Mouse (Mus musculus) MEL (cell line): ENCODE results near the gene Picalm. TPM values are rescaled to one million over a fixed set of nuclear protein-coding genes. Genes with fewer than 3 reads are reported as not detected.

Experiments
- DNase-seq: peaks from one replicate; pipeline ENCODE4 v3.0.0; 2011; ENCODE audit warnings: low read depth, low spot score
- H3K27ac ChIP-seq: 2 replicates; pipeline ENCODE4 v1.5.1; 2012; ENCODE audit warnings: low read depth, mild to moderate bottlenecking, control low read depth, low read length, moderate library complexity; ENCODE audit not compliant: control insufficient read depth
- H3K27me3 ChIP-seq, 2 experiments: fragments of 150-350 bp in 1 of 2; sonication (generic) in 1 of 2; 2 replicates each; pipeline ENCODE4 v1.6.1; 2012; ENCODE audit warnings: low read length in 2 of 2, mild to moderate bottlenecking in 2 of 2, improper control_type of control experiment in 1 of 2, moderate library complexity in 1 of 2; ENCODE audit not compliant: insufficient read depth in 2 of 2, control insufficient read depth in 1 of 2
- H3K36me3 ChIP-seq, 2 experiments: 2 replicates each; pipeline ENCODE4 v1.6.1; 2012 to 2014; ENCODE audit warnings: low read length in 2 of 2, improper control_type of control experiment in 1 of 2, inconsistent platforms in 1 of 2, mild to moderate bottlenecking in 1 of 2; ENCODE audit not compliant: insufficient read depth in 2 of 2, control insufficient read depth in 1 of 2
- H3K4me1 ChIP-seq, 2 experiments: fragments of 150-350 bp in 1 of 2; sonication (generic) in 1 of 2; 2 replicates each; pipeline ENCODE4 v1.6.1; 2012; ENCODE audit warnings: low read length in 2 of 2, improper control_type of control experiment in 1 of 2, mild to moderate bottlenecking in 1 of 2; ENCODE audit not compliant: insufficient read depth in 2 of 2, control insufficient read depth in 1 of 2
- H3K4me3 ChIP-seq, 2 experiments: fragments of 150-350 bp in 1 of 2; sonication (generic) in 1 of 2; 2 replicates each; pipeline ENCODE4 v1.5.1; 2012; ENCODE audit warnings: low read depth in 2 of 2, low read length in 2 of 2, mild to moderate bottlenecking in 2 of 2, moderate library complexity in 2 of 2, control low read depth in 1 of 2, improper control_type of control experiment in 1 of 2; ENCODE audit not compliant: control insufficient read depth in 1 of 2, insufficient read depth in 1 of 2
- H3K79me2 ChIP-seq: 2 replicates; pipeline ENCODE4 v1.6.1; 2012; ENCODE audit warnings: mild to moderate bottlenecking, low read length, moderate library complexity; ENCODE audit not compliant: control insufficient read depth, poor library complexity, insufficient read depth
- H3K9ac ChIP-seq: 2 replicates; pipeline ENCODE4 v1.6.1; 2012; ENCODE audit warnings: low read depth, mild to moderate bottlenecking, control low read depth, low read length, moderate library complexity; ENCODE audit not compliant: control insufficient read depth, poor library complexity, severe bottlenecking
- H3K9me3 ChIP-seq: fragments of 150-350 bp; sonication (generic); replicated peaks from 2 replicates; pipeline ENCODE4 v1.6.1; 2012; ENCODE audit warnings: mild to moderate bottlenecking, low read length, improper control_type of control experiment, moderate library complexity; ENCODE audit not compliant: insufficient read depth
- E2F4 ChIP-seq: IDR thresholded peaks from 2 replicates; pipeline ENCODE4 v1.6.1; 2011; ENCODE audit warnings: low read depth, low read length, improper control_type of control experiment, borderline replicate concordance
- EP300 ChIP-seq, 2 experiments: IDR thresholded peaks; 2 replicates each; pipeline ENCODE4 v1.6.1; 2011; ENCODE audit warnings: improper control_type of control experiment in 2 of 2, low read length in 2 of 2, low read depth in 1 of 2, mild to moderate bottlenecking in 1 of 2
- HCFC1 ChIP-seq: IDR thresholded peaks from 2 replicates; pipeline ENCODE4 v1.6.1; 2012; ENCODE audit warnings: low read depth, mild to moderate bottlenecking, inconsistent platforms, low read length, improper control_type of control experiment, moderate library complexity
- JUND ChIP-seq: IDR thresholded peaks from 2 replicates; pipeline ENCODE4 v1.6.1; 2011; ENCODE audit warnings: low read depth, mild to moderate bottlenecking, improper control_type of control experiment, low read length
- MAZ ChIP-seq: IDR thresholded peaks from 2 replicates; pipeline ENCODE4 v1.6.1; 2012; ENCODE audit warnings: low read depth, mild to moderate bottlenecking, inconsistent platforms, low read length, improper control_type of control experiment
- MEF2A ChIP-seq: IDR thresholded peaks from 2 replicates; pipeline ENCODE4 v1.6.1; 2014; ENCODE audit warnings: low read depth, mild to moderate bottlenecking, inconsistent platforms, low read length, improper control_type of control experiment; ENCODE audit not compliant: poor library complexity, insufficient replicate concordance, severe bottlenecking; ENCODE audit errors: extremely low read depth
- POLR2AphosphoS2 ChIP-seq: IDR thresholded peaks from 2 replicates; pipeline ENCODE4 v1.6.1; 2011; ENCODE audit warnings: low read length, improper control_type of control experiment
- POLR2AphosphoS5 ChIP-seq: IDR thresholded peaks from 2 replicates; pipeline ENCODE4 v1.6.1; 2012; ENCODE audit warnings: low read depth, borderline replicate concordance, mild to moderate bottlenecking, inconsistent platforms, low read length, moderate library complexity, mixed read lengths
- RCOR1 ChIP-seq: IDR thresholded peaks from 2 replicates; pipeline ENCODE4 v1.6.1; 2012; ENCODE audit warnings: low read depth, mild to moderate bottlenecking, inconsistent platforms, low read length, improper control_type of control experiment
- SIN3A ChIP-seq: IDR thresholded peaks from 2 replicates; pipeline ENCODE4 v1.6.1; 2012; ENCODE audit warnings: low read length, improper control_type of control experiment, inconsistent platforms
- ZC3H11A ChIP-seq: IDR thresholded peaks from 2 replicates; pipeline ENCODE4 v1.6.1; 2012; ENCODE audit warnings: low read depth, mild to moderate bottlenecking, inconsistent platforms, low read length, improper control_type of control experiment
- polyA plus RNA-seq, 2 experiments: library from polyadenylated mRNA; stranded (reverse) in 1 of 2; unstranded in 1 of 2; fragments of >175 nt in 1 of 2; fragments of >200 nt in 1 of 2; gene quantifications; 2 replicates each; pipeline versions ENCODE4 v1.2.1 to v1.2.4; 2012; ENCODE audit warnings: low replicate concordance in 2 of 2, low read depth in 1 of 2; ENCODE audit not compliant: insufficient read length in 2 of 2, insufficient read depth in 1 of 2, missing spikeins in 1 of 2
- total RNA-seq: library from RNA; depleted of rRNA; stranded (reverse); fragments of 300-350 nt; gene quantifications from 2 replicates; pipeline ENCODE4 v1.2.3, GENCODE M21; 2012

Picalm gene
- total and polyA plus RNA-seq, 3 experiments: 53.4 to 78.9 (median 74.9) TPM

DNA sequence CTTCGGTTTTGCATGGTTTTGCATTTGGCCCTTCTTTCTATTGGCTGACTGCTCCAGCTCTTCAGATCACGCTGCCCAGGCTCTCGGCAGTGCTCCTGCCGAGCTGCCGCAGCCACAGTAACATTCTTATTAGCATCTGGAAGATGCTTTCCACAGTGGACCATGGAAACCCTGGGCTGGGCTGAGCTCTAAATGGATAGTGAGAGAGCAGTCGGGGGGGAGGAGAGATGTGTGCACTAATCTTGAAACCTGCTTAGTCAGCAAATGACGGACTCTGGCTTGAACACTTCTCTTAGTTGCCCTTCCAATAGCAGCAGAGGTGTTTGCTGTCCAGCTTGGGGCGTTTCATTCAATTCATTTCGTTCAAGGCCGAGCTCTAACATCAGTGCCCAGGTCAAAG is 30.8 kb upstream of the Picalm start:
- Histone ChIP-seq H3K9ac (no peak overlapping the region), H3K9me3 (no peaks in the 10 kb centered on the region), H3K27me3 (no peaks in the 10 kb centered on the region; a peak in 1 of 4 replicates), H3K36me3 (peaks cover 0 to 8% of the 10 kb centered on the region in 2 experiments; a peak in 2 of 4 replicates), H3K4me1 (peaks cover 0 to 8% of the 10 kb centered on the region in 2 experiments; a peak in 2 of 4 replicates), H3K79me2 (no peaks in the 10 kb centered on the region), H3K27ac (no peak overlapping the region), H3K4me3 (no peak overlapping the region)
- no peak for TF ChIP-seq HCFC1
- TF ChIP-seq POLR2AphosphoS2: no peak
- no peak for TF ChIP-seq JUND
- no peak for DNase-seq

DNA sequence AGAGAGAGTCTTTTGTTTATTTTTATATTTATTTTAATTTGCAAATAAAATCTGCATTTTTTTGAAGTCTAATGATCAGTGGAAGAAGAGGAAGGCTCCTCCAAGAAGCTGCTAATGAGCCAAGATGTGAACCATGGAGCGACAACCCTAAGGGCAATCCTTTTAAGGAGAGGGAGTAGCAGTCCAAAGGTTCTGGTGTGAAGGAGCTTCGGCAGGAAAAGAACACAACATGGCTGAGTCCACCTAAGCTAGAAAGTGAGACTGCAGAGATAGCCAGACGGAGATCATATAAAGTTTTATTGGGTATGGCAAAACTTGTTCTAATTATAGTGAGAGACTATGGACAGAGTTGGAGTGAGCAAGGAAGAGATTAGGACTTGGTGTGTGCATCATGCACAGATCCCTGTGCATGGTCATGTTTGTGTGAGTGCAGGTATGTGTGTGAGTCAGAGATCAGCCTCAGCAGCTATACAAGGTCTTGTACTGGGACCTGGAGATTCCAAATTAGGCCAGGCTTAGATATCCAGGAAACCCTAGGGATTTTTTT is 29.3 kb upstream of the Picalm start:
- Histone ChIP-seq H3K27ac (no peak overlapping the region), H3K27me3 (no peaks in the 10 kb centered on the region), H3K9me3 (no peaks in the 10 kb centered on the region), H3K36me3 (peaks cover 0 to 8% of the 10 kb centered on the region in 2 experiments; a peak in 2 of 4 replicates), H3K9ac (no peak overlapping the region), H3K79me2 (no peaks in the 10 kb centered on the region), H3K4me3 (no peak overlapping the region), H3K4me1 (peaks cover 0 to 8% of the 10 kb centered on the region in 2 experiments; a peak in 2 of 4 replicates)
- TF ChIP-seq ZC3H11A (no peak), RCOR1 (no peak), POLR2AphosphoS5 (no peak), E2F4 (no peak), EP300 (IDR thresholded peaks at IDR 0.05; ENCODE audit: low read depth in 1 of 2, low read length in 2 of 2) (no peak), SIN3A (no peak), MAZ (no peak)
- no peak for DNase-seq

DNA sequence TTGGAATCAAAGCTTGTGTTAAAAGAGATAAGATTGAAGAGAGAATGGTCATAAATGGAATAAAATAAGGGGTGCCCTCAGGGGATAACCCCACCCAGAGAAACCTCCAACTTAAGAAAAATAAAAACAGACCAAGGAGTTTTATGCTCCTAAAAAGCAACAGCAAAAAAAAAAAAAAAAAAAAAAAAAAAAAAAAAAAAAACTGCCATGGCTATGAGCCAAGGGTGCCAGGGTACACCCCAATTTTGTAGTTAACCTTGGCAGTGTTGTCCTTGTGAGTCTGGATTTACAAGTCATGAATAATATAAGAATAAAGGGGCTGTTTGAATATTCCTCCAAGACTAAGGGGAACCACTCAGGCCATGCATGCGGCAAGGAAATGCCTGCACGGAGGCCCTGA is 13.9 kb upstream of the Picalm start:
- Histone ChIP-seq H3K79me2 (no peaks in the 10 kb centered on the region), H3K4me3 (no peak overlapping the region), H3K27ac (no peak overlapping the region), H3K9ac (no peak overlapping the region), H3K36me3 (no peaks in the 10 kb centered on the region), H3K4me1 (no peaks in the 10 kb centered on the region), H3K9me3 (no peaks in the 10 kb centered on the region), H3K27me3 (no peaks in the 10 kb centered on the region; a peak in 2 of 4 replicates)
- DNase-seq: no peak
- no peak for TF ChIP-seq MEF2A
- no peak for TF ChIP-seq POLR2AphosphoS2
